Mouse (Mus musculus) central nervous system, embryonic 18 days (tissue): ENCODE measurements around the gene Olfr105-ps. TPM values are rescaled to one million over a fixed set of nuclear protein-coding genes. Genes with fewer than 3 reads are reported as not detected.

Source experiments
- polyA plus RNA-seq: library from polyadenylated mRNA; depleted of rRNA; stranded (reverse); fragments of >200 nt; gene quantifications from 2 replicates; pipeline ENCODE4 v1.2.3, GENCODE M21; 2012; rRNA removed

The Olfr105-ps gene
- not detected in 2 replicates for polyA plus RNA-seq

DNA sequence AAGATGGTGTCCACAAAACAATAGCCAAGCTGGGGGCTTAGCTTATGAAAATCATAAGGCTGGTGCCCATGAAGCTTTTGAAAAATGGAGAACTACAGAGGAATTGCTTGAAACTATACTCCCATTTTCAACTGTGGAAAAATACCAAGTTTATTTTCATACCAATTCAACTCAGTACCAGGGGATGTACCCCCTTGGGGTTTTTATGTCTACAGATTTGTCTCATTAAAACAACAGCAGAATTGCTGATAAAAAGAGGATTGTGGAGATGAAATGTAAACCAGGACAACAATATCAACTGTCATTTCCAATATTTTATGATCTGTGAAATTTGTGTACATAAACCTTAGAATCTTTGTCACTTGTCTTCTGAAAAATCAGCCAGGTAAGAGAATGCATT lies at the start of gene Olfr105-ps:
Olfr105-ps (plus strand) TSS at position 301 of the 400 bp plus-strand sequence.

DNA sequence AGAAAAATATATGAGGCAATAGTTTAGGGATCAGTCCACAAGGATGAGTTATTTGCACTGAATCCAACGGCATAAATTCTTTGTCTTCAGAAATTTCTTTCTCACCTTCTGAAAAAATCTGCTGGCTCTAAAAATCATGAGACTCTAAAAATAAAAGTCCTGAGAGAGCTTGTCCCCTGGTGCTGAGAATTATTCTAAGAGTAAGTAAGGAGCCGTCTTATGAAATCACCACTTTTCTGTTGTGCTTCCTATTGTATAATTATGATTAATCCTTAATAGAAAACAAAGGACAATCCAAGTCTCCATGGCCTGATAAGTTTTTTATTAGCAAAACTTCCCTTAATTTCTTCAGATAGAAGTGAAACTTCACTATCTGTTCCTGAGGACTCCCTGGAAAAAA lies 39.2 kb upstream of the Olfr105-ps start, which contains the start of gene Olfr103:
Olfr103 (minus strand) TSS at position 101 of the 400 bp plus-strand sequence.

DNA sequence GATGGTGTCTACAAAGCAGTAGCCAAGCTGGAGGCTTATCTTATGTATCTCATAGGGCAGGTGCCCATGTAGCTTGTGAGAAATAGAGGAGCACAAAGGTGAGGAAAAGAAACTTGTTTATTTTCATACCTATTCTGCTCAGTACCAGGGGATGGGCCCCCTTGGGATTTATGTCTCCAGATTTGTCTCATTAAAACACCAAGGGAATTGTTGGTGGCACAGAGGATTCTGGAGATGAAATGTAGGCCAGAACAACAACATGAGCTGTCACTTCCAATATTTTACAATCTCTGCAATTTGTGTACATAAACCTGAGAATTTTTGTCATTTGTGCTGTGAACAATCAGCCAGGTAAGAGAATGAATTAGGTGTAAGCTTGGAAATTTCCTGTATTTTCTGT lies 19.6 kb upstream of the Olfr105-ps start, which contains the start of gene Olfr104-ps:
Olfr104-ps (plus strand) TSS at position 301 of the 400 bp plus-strand sequence.

DNA sequence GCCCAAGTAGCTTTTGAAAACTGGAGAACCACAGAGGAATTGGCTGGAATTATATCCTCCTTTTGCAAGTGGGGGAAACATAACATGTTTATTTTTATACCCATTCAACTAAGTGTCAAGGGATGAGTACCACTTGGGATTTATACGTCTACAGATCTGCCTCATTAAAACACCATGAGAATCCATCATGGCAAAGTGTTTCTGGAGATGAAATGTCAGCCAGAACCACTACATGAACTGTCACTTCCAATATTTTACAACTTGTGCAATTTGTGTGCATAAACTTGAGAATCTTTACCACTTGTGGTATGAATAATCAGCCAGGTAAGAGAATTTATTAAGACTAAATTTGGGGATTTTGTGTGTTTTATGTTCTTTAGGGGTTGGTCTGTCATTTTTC lies 11.3 kb downstream of the Olfr105-ps start, which contains the start of gene Olfr106-ps:
Olfr106-ps (plus strand) TSS at position 301 of the 400 bp plus-strand sequence.

DNA sequence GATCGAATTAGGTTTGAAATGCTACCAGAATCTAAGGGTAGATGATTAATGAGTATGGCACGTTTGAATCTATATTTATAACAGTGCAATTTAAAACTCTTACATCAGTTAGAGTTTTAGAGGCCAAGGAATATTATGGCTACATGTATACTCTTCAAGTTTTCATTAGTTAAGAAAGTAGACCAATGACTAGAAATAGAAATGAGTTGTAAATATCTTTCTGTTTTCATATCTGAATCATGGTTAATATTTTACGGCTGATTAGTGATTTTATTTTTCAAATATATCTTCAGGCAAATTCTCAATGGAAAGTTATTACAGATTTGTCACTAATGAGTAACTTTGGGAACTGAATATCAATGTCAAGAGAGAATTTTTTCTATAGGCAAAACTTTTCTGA lies 20.1 kb downstream of the Olfr105-ps start, which contains the start of gene Olfr107:
Olfr107 (plus strand) TSS at position 301 of the 400 bp plus-strand sequence.

Other genes starting within 250 kb of the Olfr105-ps start
- gene Olfr93, start 217.5 kb upstream of the Olfr105-ps start, polyA plus RNA-seq = not detected in 2 replicates
- not detected in 2 replicates for gene Ubd, start 185.1 kb upstream of the Olfr105-ps start, polyA plus RNA-seq
- gene Olfr94, start 178.0 kb upstream of the Olfr105-ps start, polyA plus RNA-seq = not detected in 2 replicates
- 0.03 and 0.04 TPM in 2 replicates for gene Olfr95, start 165.9 kb upstream of the Olfr105-ps start, polyA plus RNA-seq
- not detected in 2 replicates for gene Olfr96, start 158.9 kb upstream of the Olfr105-ps start, polyA plus RNA-seq
- not detected in 2 replicates for gene Olfr97, start 141.7 kb upstream of the Olfr105-ps start, polyA plus RNA-seq
- not detected in 2 replicates for gene Olfr98, start 115.3 kb upstream of the Olfr105-ps start, polyA plus RNA-seq
- 0.83 and 0.98 TPM in 2 replicates for gene H2-M3, start 108.8 kb upstream of the Olfr105-ps start, polyA plus RNA-seq
- not detected in 2 replicates for gene Olfr99, start 95.6 kb upstream of the Olfr105-ps start, polyA plus RNA-seq
- not detected in 2 replicates for gene Olfr101, start 74.7 kb upstream of the Olfr105-ps start, polyA plus RNA-seq
- not detected in 2 replicates for gene Olfr102, start 62.0 kb upstream of the Olfr105-ps start, polyA plus RNA-seq
- not detected in 2 replicates for gene Olfr103, start 39.3 kb upstream of the Olfr105-ps start, polyA plus RNA-seq
- gene Olfr104-ps, start 19.5 kb upstream of the Olfr105-ps start, polyA plus RNA-seq = not detected in 2 replicates
- gene Olfr106-ps, start 11.4 kb downstream of the Olfr105-ps start, polyA plus RNA-seq = not detected in 2 replicates
- gene Olfr107, start 20.2 kb downstream of the Olfr105-ps start, polyA plus RNA-seq = not detected in 2 replicates
- not detected in 2 replicates for gene Olfr108, start 66.4 kb downstream of the Olfr105-ps start, polyA plus RNA-seq
- gene Olfr109, start 79.9 kb downstream of the Olfr105-ps start, polyA plus RNA-seq = not detected in 2 replicates
- not detected in 2 replicates for gene H2-M2, start 104.5 kb downstream of the Olfr105-ps start, polyA plus RNA-seq
- gene Olfr110, start 113.4 kb downstream of the Olfr105-ps start, polyA plus RNA-seq = 0.03 TPM in 1 of 2 replicates, not detected in the other
- gene Olfr111, start 129.0 kb downstream of the Olfr105-ps start, polyA plus RNA-seq = 0.04 and 0.05 TPM in 2 replicates
- not detected in 2 replicates for gene Olfr112, start 190.4 kb downstream of the Olfr105-ps start, polyA plus RNA-seq
- not detected in 2 replicates for gene Olfr113, start 198.6 kb downstream of the Olfr105-ps start, polyA plus RNA-seq
- not detected in 2 replicates for gene Olfr114, start 213.7 kb downstream of the Olfr105-ps start, polyA plus RNA-seq
- not detected in 2 replicates for gene Olfr115, start 248.1 kb downstream of the Olfr105-ps start, polyA plus RNA-seq
- gene Olfr116, start 248.2 kb downstream of the Olfr105-ps start, polyA plus RNA-seq = not detected in 2 replicates